Comparison of ENCODE assay signal across 11 mouse cellular contexts in genomic region chr12:71366175-71366574, GRCm38 (mm10). TPM values are rescaled to one million over a fixed set of nuclear protein-coding genes. Genes with fewer than 3 reads are reported as not detected.
DNase-seq lines count a peak whose midpoint lies in the region; ATAC-seq and TF ChIP-seq lines count a peak whose summit lies in the region.
"Had no signal": no experiment of that assay in that cellular context is flagged by ENCODE, and none has a peak within 500 bp of the region (broad histone marks: within the 10 kb centered on the region; RNA-seq: fewer than 3 reads in every experiment).

No protein-coding gene starts in this region.

- no peaks in the 10 kb centered on the region for H3K36me3 ChIP-seq in heart, adult 2 months (ENCODE audit: control insufficient read depth, insufficient read depth, low read length)
- H3K36me3 ChIP-seq in kidney, embryonic 16.5 days (ENCODE audit: insufficient read depth, low read length): no peaks in the 10 kb centered on the region

- no peak overlapping the region for H3K4me3 ChIP-seq in heart, adult 2 months
- H3K4me3 ChIP-seq in kidney, embryonic 16.5 days (ENCODE audit: low read length): no peak overlapping the region
- H3K4me3 ChIP-seq: left cerebral cortex, adult 2 months had no signal

- no peak overlapping the region for H3K9ac ChIP-seq in heart, adult 2 months (ENCODE audit: low read depth, low read length)
- H3K9ac ChIP-seq in kidney, embryonic 16.5 days (replicated peaks; ENCODE audit: low read length): no peak overlapping the region

- H3K27ac ChIP-seq in heart, adult 2 months: peak overlapping the region; percentile 61
- no peak overlapping the region for H3K27ac ChIP-seq in kidney, embryonic 16.5 days (ENCODE audit: low read length)
- H3K27ac ChIP-seq: left cerebral cortex, adult 2 months had no signal

- H3K9me3 ChIP-seq in kidney, embryonic 16.5 days (ENCODE audit: low read length): no peaks in the 10 kb centered on the region

- TF ChIP-seq POLR2A in heart, adult 2 months (IDR thresholded peaks at IDR 0.05; ENCODE audit: insufficient read depth, low read depth, low read length): no peak

- ATAC-seq in kidney, embryonic 16.5 days (ENCODE audit: low FRiP score, low TSS enrichment): no peak
- ATAC-seq: CD4-positive, CD25-positive, alpha-beta regulatory T cell, adult 4 months had no signal

- peak; percentile 29 for DNase-seq in kidney, adult 9 months
- DNase-seq in kidney, postnatal 4 days: no peak
- DNase-seq in right cerebral cortex, postnatal 25 days: peak; percentile 7
- DNase-seq in right cerebral cortex, postnatal 14 days: no peak
- DNase-seq in heart, adult 2 months: peak; percentile 50 to 80
- peak; percentile 75 for DNase-seq in skeletal muscle tissue, adult 2 months (ENCODE audit: low read depth, low spot score)
- DNase-seq in urinary bladder, postnatal 25 days (ENCODE audit: low spot score): no peak
- DNase-seq: embryo, embryonic 11 days had no signal

- peaks cover 2% of the 10 kb centered on the region for H3K4me1 ChIP-seq in heart, adult 2 months (ENCODE audit: control insufficient read depth, insufficient read depth, low read length)
- H3K4me1 ChIP-seq in kidney, embryonic 16.5 days (ENCODE audit: insufficient read depth, low read length): 0 out of 2 replicates have a peak, but pooled peaks cover 3% of the 10 kb centered on the region

- peak; percentile 74; the same call in 1 of the 2 replicates for TF ChIP-seq EP300 in heart, adult 2 months (IDR thresholded peaks at IDR 0.05; ENCODE audit: insufficient read depth, low read depth, low read length)

- no peak for TF ChIP-seq CTCF in heart, adult 2 months (IDR thresholded peaks at IDR 0.05)

- no peak overlapping the region for H3K4me2 ChIP-seq in kidney, embryonic 16.5 days (replicated peaks; ENCODE audit: low read depth, low read length)

- intact Hi-C loops in heart, adult 2 months (cut with DNase I): no loop called here

- no peaks in the 10 kb centered on the region for H3K79me2 ChIP-seq in heart, adult 2 months (replicated peaks; ENCODE audit: control insufficient read depth, insufficient read depth, low read length)

- 41% methylated on average over 6 of the region's 6 CpGs for WGBS in heart, adult 2 months
- 67% methylated on average over 6 of the region's 6 CpGs for WGBS in kidney, embryonic 16.5 days

- H3K27me3 ChIP-seq in heart, adult 2 months (ENCODE audit: control insufficient read depth, insufficient read depth, low read length): no peaks in the 10 kb centered on the region
- no peaks in the 10 kb centered on the region for H3K27me3 ChIP-seq in kidney, embryonic 16.5 days (ENCODE audit: insufficient read depth, low read length)

RNA-seq across cellular contexts. Expression of gene Dact1, which starts 56.5 kb away (rescaled TPM):
- 1 to 10 TPM; 2.5 to 3.8 TPM for total RNA-seq in heart, adult 2 months (2021)
- polyA plus RNA-seq in heart, adult 2 months (2012; rRNA removed): 3.8 and 5.3 TPM in 2 replicates
- 12.5 TPM in 2 replicates for polyA plus RNA-seq in kidney, embryonic 16.5 days (2015; fragmentation: Nextera tagmentation; extraction: Ambion mirVana)
- polyA plus RNA-seq: CD4-positive, CD25-positive, alpha-beta regulatory T cell, adult 4 months had no signal

Comparison
In these comparisons a context has a peak if more than half of its experiments do, and no peak if none do; other contexts are left out.
1. DNase-seq: peak in kidney, adult 9 months (single experiment), right cerebral cortex, postnatal 25 days (single experiment), heart, adult 2 months (2 of 2) and skeletal muscle tissue, adult 2 months (single experiment); none in kidney, postnatal 4 days (0 of 2), right cerebral cortex, postnatal 14 days (single experiment) and urinary bladder, postnatal 25 days (single experiment).